Mouse (Mus musculus) cerebellum, adult 2 months (tissue): ENCODE data around the gene BC030870. TPM values are rescaled to one million over a fixed set of nuclear protein-coding genes. Genes with fewer than 3 reads are reported as not detected.

ENCODE experiments used
- DNase-seq, 2 experiments: peaks; one replicate each; pipeline ENCODE4 v3.0.0; 2021
- H3K27ac ChIP-seq: fragments of 200-500 bp; 2 replicates; pipeline ENCODE4 v1.5.1; 2012; ENCODE audit warnings: low read length, control low read depth, inconsistent platforms; ENCODE audit not compliant: insufficient read depth
- H3K27me3 ChIP-seq: fragments of 200-500 bp; 2 replicates; pipeline ENCODE4 v1.6.1; 2012; ENCODE audit warnings: inconsistent platforms, mild to moderate bottlenecking, low read length, moderate library complexity; ENCODE audit not compliant: control insufficient read depth, insufficient read depth
- H3K4me1 ChIP-seq: fragments of 200-500 bp; 2 replicates; pipeline ENCODE4 v1.6.1; 2011; ENCODE audit warnings: low read length; ENCODE audit not compliant: control insufficient read depth, insufficient read depth
- H3K4me3 ChIP-seq: fragments of 200-500 bp; replicated peaks from 2 replicates; pipeline ENCODE3; 2011; ENCODE audit warnings: mild to moderate bottlenecking, low read depth, low read length, control low read depth; ENCODE audit not compliant: insufficient read depth
- CTCF ChIP-seq: fragments of 200-500 bp; IDR thresholded peaks from 2 replicates; pipeline ENCODE4 v1.5.1; 2011; ENCODE audit warnings: low read depth, mild to moderate bottlenecking, control low read depth, low read length, moderate library complexity, borderline replicate concordance; ENCODE audit not compliant: insufficient read depth
- POLR2A ChIP-seq: fragments of 200-500 bp; IDR thresholded peaks from 2 replicates; pipeline ENCODE4 v1.6.1; 2011; ENCODE audit warnings: low read length, control low read depth, borderline replicate concordance; ENCODE audit not compliant: insufficient read depth
- whole genome bisulfite sequencing: fragments of 180-500 bp; shearing (Covaris S2); methylation state at CpG from one replicate; pipeline ENCODE4 v1.1.7; 2018; 5-methylcytosine and 5-hydroxymethylcytosine counted together
- polyA plus RNA-seq: library from polyadenylated mRNA; depleted of rRNA; stranded (reverse); fragments of >200 nt; gene quantifications from 2 replicates; pipeline ENCODE4 v1.2.3, GENCODE M21; 2012

Gene BC030870
- polyA plus RNA-seq, 1 experiment = not detected

GRCm38 (mm10) chr8:65067694-65068472, 61.5 kb downstream of the BC030870 start:
- Histone ChIP-seq H3K4me1 (no peaks in the 10 kb centered on the region), H3K4me3 (no peak overlapping the region), H3K27ac (no peak overlapping the region), H3K27me3 (no peaks in the 10 kb centered on the region)
- DNase-seq = no peak
- TF ChIP-seq CTCF (no peak), POLR2A (no peak)
- WGBS = 51% methylated on average over 10 of the region's 10 CpGs

- no peak for DNase-seq
- no peaks in the 10 kb centered on the region for H3K27me3 ChIP-seq
- 90% methylated on average over 4 of the region's 4 CpGs for WGBS
- no peaks in the 10 kb centered on the region for H3K4me1 ChIP-seq
- H3K27ac ChIP-seq = no peak overlapping the region
- H3K4me3 ChIP-seq = no peak overlapping the region
- no peak for TF ChIP-seq POLR2A
Observed at GRCm38 (mm10) chr8:65067031-65067430, 62.3 kb downstream of the BC030870 start.

- Histone ChIP-seq H3K4me3 (no peak overlapping the region), H3K4me1 (no peaks in the 10 kb centered on the region), H3K27me3 (no peaks in the 10 kb centered on the region), H3K27ac (no peak overlapping the region)
- TF ChIP-seq POLR2A = no peak
- no peak for TF ChIP-seq CTCF
- WGBS = 94% methylated on average over 3 of the region's 3 CpGs
- DNase-seq = no peak
Observed at GRCm38 (mm10) chr8:65065622-65066021, 63.7 kb downstream of the BC030870 start.

DNA sequence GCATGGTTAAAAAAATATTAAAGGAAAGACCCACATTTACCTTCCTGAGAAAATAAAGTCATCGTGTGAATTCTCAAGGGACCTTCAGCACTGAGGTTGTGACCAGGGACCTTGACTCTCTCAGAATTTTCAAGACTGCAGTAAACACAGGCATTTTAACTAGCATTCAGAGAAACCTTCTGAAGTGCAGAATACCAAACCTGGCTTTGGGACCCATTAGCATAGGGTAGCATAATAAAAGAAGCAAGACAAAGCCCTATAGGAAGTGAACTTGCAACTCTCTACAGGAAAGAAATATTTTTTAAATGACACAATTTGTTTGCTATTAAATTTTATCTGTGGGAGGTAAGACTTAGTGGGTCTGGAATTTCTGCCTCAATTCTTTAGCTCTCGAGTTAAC, 65.3 kb downstream of the BC030870 start:
- TF ChIP-seq POLR2A = no peak
- no peak for TF ChIP-seq CTCF
- H3K27ac ChIP-seq = no peak overlapping the region
- no peaks in the 10 kb centered on the region for H3K27me3 ChIP-seq
- H3K4me1 ChIP-seq = no peaks in the 10 kb centered on the region
- WGBS = 53% methylated on average over 2 of the region's 2 CpGs
- no peak overlapping the region for H3K4me3 ChIP-seq
- no peak for DNase-seq

DNA sequence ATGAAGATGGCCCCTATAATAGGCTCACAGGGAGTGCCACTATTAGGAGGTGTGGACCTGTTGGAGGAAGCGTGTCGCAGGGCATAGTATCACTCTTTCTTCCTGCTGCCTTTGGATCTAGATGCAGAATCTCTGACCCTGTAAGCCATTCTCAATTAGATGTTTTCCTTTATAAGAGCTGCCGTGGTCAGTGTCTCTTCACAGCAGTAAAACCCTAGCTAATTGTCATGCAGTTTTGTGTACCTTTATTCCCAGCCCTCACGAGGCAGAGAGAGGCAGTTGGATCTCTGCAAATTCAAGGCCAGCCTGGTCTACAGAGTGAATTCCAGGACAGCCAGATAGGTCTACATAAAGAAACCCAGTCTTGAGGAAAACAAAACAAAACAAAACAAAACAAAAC, 67.2 kb downstream of the BC030870 start:
- no peak overlapping the region for H3K27ac ChIP-seq

DNA sequence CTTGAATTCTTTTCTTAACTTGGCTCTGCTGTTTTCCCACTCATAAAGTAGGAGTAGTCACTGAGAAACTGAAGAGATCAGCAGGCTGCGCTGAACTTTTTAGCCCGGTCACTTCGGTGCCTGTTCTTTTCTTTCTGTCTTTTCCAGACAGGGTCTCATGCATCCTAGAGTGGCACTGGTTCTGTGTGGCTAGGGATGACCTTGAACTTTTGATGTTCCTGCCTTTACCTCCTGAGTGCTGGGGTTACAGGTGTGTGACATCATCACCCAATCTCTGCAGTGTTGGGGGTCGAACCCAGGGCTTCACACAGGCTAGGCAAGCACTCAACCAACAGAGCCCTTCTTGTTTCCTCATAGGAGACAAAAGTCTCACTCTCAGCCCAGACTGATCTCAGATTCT, 72.6 kb downstream of the BC030870 start:
- Histone ChIP-seq H3K4me3 (no peak overlapping the region), H3K4me1 (no peaks in the 10 kb centered on the region), H3K27me3 (no peaks in the 10 kb centered on the region), H3K27ac (no peak overlapping the region)
- TF ChIP-seq POLR2A = no peak
- no peak for TF ChIP-seq CTCF
- DNase-seq = no peak
- WGBS = 89% methylated on average over 4 of the region's 4 CpGs

More for the DNA sequence above, 67.2 kb downstream of the BC030870 start:
- Histone ChIP-seq H3K4me1 (no peaks in the 10 kb centered on the region), H3K27me3 (no peaks in the 10 kb centered on the region), H3K4me3 (no peak overlapping the region)
- WGBS = 64% methylated on average over 4 of the region's 4 CpGs
- DNase-seq = no peak
- no peak for TF ChIP-seq POLR2A
- no peak for TF ChIP-seq CTCF

- TF ChIP-seq CTCF = no peak
- no peak for TF ChIP-seq POLR2A
- H3K27ac ChIP-seq = no peak overlapping the region
- H3K4me1 ChIP-seq = no peaks in the 10 kb centered on the region
- H3K4me3 ChIP-seq = no peak overlapping the region
- no peak for DNase-seq
- 84% methylated on average over 5 of the region's 5 CpGs for WGBS
- H3K27me3 ChIP-seq = no peaks in the 10 kb centered on the region
Observed at GRCm38 (mm10) chr8:65053968-65054367, 75.4 kb downstream of the BC030870 start.

GRCm38 (mm10) chr8:65053554-65053953, 75.8 kb downstream of the BC030870 start:
- H3K27me3 ChIP-seq = no peaks in the 10 kb centered on the region
- H3K4me3 ChIP-seq = no peak overlapping the region
- no peak overlapping the region for H3K27ac ChIP-seq
- H3K4me1 ChIP-seq = no peaks in the 10 kb centered on the region
- 94% methylated on average over 3 of the region's 3 CpGs for WGBS
- no peak for DNase-seq
- no peak for TF ChIP-seq POLR2A
- no peak for TF ChIP-seq CTCF
